Mouse (Mus musculus): ENCODE results near the gene Olfr1424. TPM values are rescaled to one million over a fixed set of nuclear protein-coding genes. Genes with fewer than 3 reads are reported as not detected.

Olfr1424 gene
- total and polyA plus RNA-seq, 2 experiments from 2014 or later, result not detected

DNA sequence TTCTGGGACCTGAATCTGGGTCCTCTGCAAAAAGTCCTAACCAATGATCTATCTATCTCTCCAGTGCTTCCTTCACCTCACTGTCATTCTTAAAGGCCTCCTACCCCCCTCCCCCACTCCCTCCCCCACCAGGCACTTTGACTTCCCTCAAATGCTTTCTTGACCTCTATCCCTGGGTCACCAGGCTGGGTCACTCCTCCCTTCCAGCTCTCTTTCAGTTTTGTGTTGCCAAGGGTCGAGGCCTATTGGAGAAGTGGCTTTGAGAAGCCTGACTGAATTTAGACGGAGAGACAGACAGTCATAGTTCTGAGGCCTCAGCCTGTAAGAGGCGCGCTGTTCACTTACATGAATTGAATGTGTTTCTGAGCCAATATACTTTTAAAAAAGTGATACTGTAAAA lies 46.3 kb downstream of the Olfr1424 start:
- DNase-seq (ENCODE audit: low spot score) (no peak), ATAC-seq (ENCODE audit: insufficient read depth, low read depth) (no peak)
- Histone ChIP-seq H3K9ac (replicated peaks; ENCODE audit: low read depth, low read length) (no peak overlapping the region), H3K9me3 (replicated peaks; ENCODE audit: control insufficient read depth, low read length) (no peaks in the 10 kb centered on the region), H3K36me3 (replicated peaks; ENCODE audit: control insufficient read depth, insufficient read depth, low read length) (no peaks in the 10 kb centered on the region), H3K27ac (ENCODE audit: low read depth) (no peak overlapping the region), H3K4me2 (ENCODE audit: low read depth, low read length) (no peak overlapping the region), H3K4me3 (ENCODE audit: low read depth, low read length) (no peak overlapping the region), H3K4me1 (ENCODE audit: control insufficient read depth, insufficient read depth) (0 out of 2 replicates have a peak, but pooled peaks cover 3% of the 10 kb centered on the region), H3K27me3 (ENCODE audit: control insufficient read depth, insufficient read depth, low read length) (no peaks in the 10 kb centered on the region)
- TF ChIP-seq EP300 (IDR thresholded peaks at IDR 0.05; ENCODE audit: low read depth), result no peak
- no peak for TF ChIP-seq CTCF (IDR thresholded peaks at IDR 0.05; ENCODE audit: low read depth)
- 88% methylated on average over 4 of the region's 4 CpGs for WGBS

DNA sequence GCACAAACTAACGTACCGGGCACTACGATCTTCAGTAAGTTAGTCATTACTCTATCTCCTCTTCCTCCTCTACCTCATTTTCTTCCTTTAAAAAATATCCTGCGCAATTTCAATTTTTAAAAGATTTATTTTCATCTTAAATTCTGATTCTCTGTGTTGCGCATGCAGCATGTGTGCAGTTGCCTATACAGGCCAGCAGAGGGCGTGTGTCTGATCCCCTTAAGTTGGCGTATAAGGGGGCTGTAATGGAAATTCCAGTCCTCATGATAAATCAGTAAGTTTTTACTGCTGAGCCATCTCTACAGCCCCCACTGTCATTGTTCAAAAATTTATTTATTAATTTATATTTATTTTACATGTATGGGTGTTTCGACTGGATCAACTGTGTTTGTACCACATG lies 46.8 kb downstream of the Olfr1424 start:
- Histone ChIP-seq H3K9me3 (replicated peaks; ENCODE audit: control insufficient read depth, low read length) (no peaks in the 10 kb centered on the region), H3K27me3 (ENCODE audit: control insufficient read depth, insufficient read depth, low read length) (no peaks in the 10 kb centered on the region), H3K4me2 (ENCODE audit: low read depth, low read length) (no peak overlapping the region), H3K36me3 (replicated peaks; ENCODE audit: control insufficient read depth, insufficient read depth, low read length) (no peaks in the 10 kb centered on the region), H3K9ac (replicated peaks; ENCODE audit: low read depth, low read length) (no peak overlapping the region), H3K4me1 (ENCODE audit: control insufficient read depth, insufficient read depth) (0 out of 2 replicates have a peak, but pooled peaks cover 3% of the 10 kb centered on the region), H3K4me3 (ENCODE audit: low read depth, low read length) (no peak overlapping the region), H3K27ac (ENCODE audit: low read depth) (no peak overlapping the region)
- DNase-seq (ENCODE audit: low spot score) (no peak), ATAC-seq (ENCODE audit: insufficient read depth, low read depth) (no peak)
- TF ChIP-seq EP300 (IDR thresholded peaks at IDR 0.05; ENCODE audit: low read depth) (no peak), CTCF (IDR thresholded peaks at IDR 0.05; ENCODE audit: low read depth) (peak; percentile 29)
- 69% methylated on average over 8 of the region's 8 CpGs for WGBS

DNA sequence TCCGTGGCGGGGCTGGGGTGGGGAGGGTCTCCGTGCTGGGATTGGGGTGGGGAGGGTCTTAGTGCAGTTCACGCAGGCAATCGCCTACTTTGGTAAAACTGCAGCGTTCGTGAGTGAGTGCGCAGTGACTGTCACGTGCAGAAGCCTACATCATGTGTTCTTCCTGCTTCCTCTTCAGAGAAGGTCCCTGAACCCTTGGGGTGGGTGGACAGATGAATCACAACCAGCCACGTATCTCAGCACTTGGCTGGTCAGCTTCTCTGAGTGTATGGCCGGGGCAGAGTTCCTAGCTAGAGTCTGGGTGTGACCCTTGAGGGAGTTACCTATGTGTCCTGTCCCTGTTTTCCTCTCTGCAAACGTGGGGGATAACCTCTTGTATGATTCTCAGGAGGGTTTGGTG lies 49.3 kb downstream of the Olfr1424 start:
- H3K4me1 ChIP-seq (ENCODE audit: control insufficient read depth, insufficient read depth), result 0 out of 2 replicates have a peak, but pooled peaks cover 3% of the 10 kb centered on the region
- H3K27me3 ChIP-seq (ENCODE audit: control insufficient read depth, insufficient read depth, low read length), result no peaks in the 10 kb centered on the region
- DNase-seq (ENCODE audit: low spot score) (peak; percentile 65), ATAC-seq (ENCODE audit: insufficient read depth, low read depth) (no peak)
- 2% methylated on average over 12 of the region's 12 CpGs for WGBS
- peak overlapping the region; percentile 57 for H3K9ac ChIP-seq (replicated peaks; ENCODE audit: low read depth, low read length)
- H3K9me3 ChIP-seq (replicated peaks; ENCODE audit: control insufficient read depth, low read length), result no peaks in the 10 kb centered on the region
- TF ChIP-seq EP300 (IDR thresholded peaks at IDR 0.05; ENCODE audit: low read depth) (no peak), CTCF (IDR thresholded peaks at IDR 0.05; ENCODE audit: low read depth) (no peak)
- H3K4me3 ChIP-seq (ENCODE audit: low read depth, low read length), result peak overlapping the region; percentile 59
- peak overlapping the region; percentile 34; the same call in 1 of the 2 replicates for H3K27ac ChIP-seq (ENCODE audit: low read depth)
- H3K4me2 ChIP-seq (ENCODE audit: low read depth, low read length), result peak overlapping the region; percentile 92
- no peaks in the 10 kb centered on the region for H3K36me3 ChIP-seq (replicated peaks; ENCODE audit: control insufficient read depth, insufficient read depth, low read length)

DNA sequence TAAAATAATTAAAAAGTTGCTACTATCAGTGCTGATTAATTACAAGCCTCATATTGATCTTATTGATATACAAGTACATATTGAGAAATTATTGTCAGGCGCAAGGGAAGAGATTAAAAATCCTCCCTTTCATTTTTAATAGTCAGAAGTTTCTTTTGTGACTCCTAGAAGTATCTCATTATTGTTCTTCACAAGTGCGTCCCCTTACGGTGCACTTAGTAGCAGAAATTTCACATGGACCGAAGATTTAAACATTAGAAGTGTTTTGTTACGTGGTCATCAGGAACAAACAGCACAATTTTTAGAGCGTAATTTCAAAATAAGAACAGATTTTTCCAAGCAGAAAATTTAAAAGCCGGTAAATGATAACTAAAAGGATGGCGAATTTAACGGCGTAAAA lies 49.9 kb downstream of the Olfr1424 start:
- Histone ChIP-seq H3K27me3 (ENCODE audit: control insufficient read depth, insufficient read depth, low read length) (no peaks in the 10 kb centered on the region), H3K9ac (replicated peaks; ENCODE audit: low read depth, low read length) (peak overlapping the region; percentile 57), H3K27ac (ENCODE audit: low read depth) (peak overlapping the region; percentile 51; the same call in 1 of the 2 replicates), H3K4me2 (ENCODE audit: low read depth, low read length) (peak overlapping the region; percentile 92), H3K4me3 (ENCODE audit: low read depth, low read length) (peak overlapping the region; percentile 59), H3K9me3 (replicated peaks; ENCODE audit: control insufficient read depth, low read length) (no peaks in the 10 kb centered on the region), H3K4me1 (ENCODE audit: control insufficient read depth, insufficient read depth) (0 out of 2 replicates have a peak, but pooled peaks cover 3% of the 10 kb centered on the region), H3K36me3 (replicated peaks; ENCODE audit: control insufficient read depth, insufficient read depth, low read length) (no peaks in the 10 kb centered on the region)
- under 1% methylated on average over 10 of the region's 10 CpGs for WGBS
- DNase-seq (ENCODE audit: low spot score), result no peak
- no peak for ATAC-seq (ENCODE audit: insufficient read depth, low read depth)
- no peak for TF ChIP-seq EP300 (IDR thresholded peaks at IDR 0.05; ENCODE audit: low read depth)
- TF ChIP-seq CTCF (IDR thresholded peaks at IDR 0.05; ENCODE audit: low read depth), result no peak

DNA sequence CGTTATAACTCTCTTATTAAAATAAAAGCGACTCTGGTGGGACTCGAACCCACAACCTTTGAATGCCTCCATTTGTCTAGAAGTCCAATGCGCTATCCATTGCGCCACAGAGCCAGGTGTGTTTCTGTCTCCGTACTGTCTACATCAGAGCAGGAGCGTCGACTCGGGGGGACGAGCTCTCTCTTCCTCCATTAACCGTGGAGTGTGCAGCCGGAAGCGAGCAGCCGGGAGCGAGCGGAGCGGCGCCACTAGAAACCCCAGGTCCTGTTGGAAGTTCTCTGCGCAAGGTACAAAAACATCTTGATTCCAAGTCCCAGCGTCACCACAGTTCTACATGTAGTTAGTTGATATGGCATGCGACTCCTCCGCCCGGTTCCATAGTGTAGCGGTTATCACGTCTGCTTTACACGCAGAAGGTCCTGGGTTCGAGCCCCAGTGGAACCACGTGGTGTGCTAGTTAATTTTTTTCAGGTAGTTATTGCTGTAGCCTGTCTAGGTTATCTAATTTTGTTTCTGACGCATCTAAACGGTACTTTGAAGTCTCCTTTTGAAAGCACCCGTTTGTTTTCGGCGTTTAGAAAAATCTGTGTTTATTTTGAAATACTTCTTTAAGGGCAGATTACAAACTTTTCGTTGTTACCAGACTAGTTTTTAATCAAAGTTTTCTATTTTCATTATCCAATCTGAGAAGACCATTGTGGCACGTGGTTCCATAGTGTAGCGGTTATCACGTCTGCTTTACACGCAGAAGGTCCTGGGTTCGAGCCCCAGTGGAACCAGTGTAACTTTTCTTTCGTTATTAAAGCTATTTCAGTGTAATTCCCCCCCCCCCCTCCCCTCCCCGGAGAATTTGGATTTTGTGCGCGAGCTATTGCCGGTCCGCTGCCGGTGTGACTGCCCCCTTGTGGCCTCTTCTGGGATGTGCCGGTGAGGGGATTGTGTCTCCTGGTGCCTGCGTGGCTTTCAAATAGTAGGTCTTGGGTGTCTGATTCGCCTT lies 50.6 kb downstream of the Olfr1424 start:
- TF ChIP-seq EP300 (IDR thresholded peaks at IDR 0.05; ENCODE audit: low read depth) (0 out of 2 replicates have a peak, but pooled peaks have one; percentile 49), CTCF (IDR thresholded peaks at IDR 0.05; ENCODE audit: low read depth) (peak; percentile 76)
- H3K4me2 ChIP-seq (ENCODE audit: low read depth, low read length), result peak overlapping the region; percentile 92
- no peaks in the 10 kb centered on the region for H3K36me3 ChIP-seq (replicated peaks; ENCODE audit: control insufficient read depth, insufficient read depth, low read length)
- peak overlapping the region; percentile 91 for H3K27ac ChIP-seq (ENCODE audit: low read depth)
- peak; percentile 75 for ATAC-seq (ENCODE audit: insufficient read depth, low read depth)
- peak; percentile 88 for DNase-seq (ENCODE audit: low spot score)
- peak overlapping the region; percentile 59 for H3K4me3 ChIP-seq (ENCODE audit: low read depth, low read length)
- H3K9me3 ChIP-seq (replicated peaks; ENCODE audit: control insufficient read depth, low read length), result no peaks in the 10 kb centered on the region
- no peaks in the 10 kb centered on the region for H3K27me3 ChIP-seq (ENCODE audit: control insufficient read depth, insufficient read depth, low read length)
- H3K9ac ChIP-seq (replicated peaks; ENCODE audit: low read depth, low read length), result peak overlapping the region; percentile 58
- WGBS, result under 1% methylated on average over 49 of the region's 49 CpGs
- peaks cover 8% of the 10 kb centered on the region; the same call in 1 of the 2 replicates for H3K4me1 ChIP-seq (ENCODE audit: control insufficient read depth, insufficient read depth)

Data from heart, postnatal 0 days (tissue).